Mouse (Mus musculus): ENCODE measurements around the gene Pfpl.

Pfpl gene

GRCm38 (mm10) chr19:12465530-12466144, 37.9 kb downstream of the Pfpl start:
- no peak for DNase-seq

GRCm38 (mm10) chr19:12466204-12466603, 38.5 kb downstream of the Pfpl start:
- peak; percentile 41 for DNase-seq

- peak; percentile 41 for DNase-seq
These were observed 39.7 kb downstream of the Pfpl start for GRCm38 (mm10) chr19:12467436-12467835.

GRCm38 (mm10) chr19:12471866-12472265, 44.2 kb downstream of the Pfpl start:
- no peak for DNase-seq

- no peak for DNase-seq
These were observed 44.8 kb downstream of the Pfpl start for GRCm38 (mm10) chr19:12472381-12472976.

- no peak for DNase-seq
These were observed 45.5 kb downstream of the Pfpl start for GRCm38 (mm10) chr19:12473201-12473641.

- no peak for DNase-seq
These were observed 46.2 kb downstream of the Pfpl start for GRCm38 (mm10) chr19:12473951-12474350.

- DNase-seq, result peak; percentile 82
These were observed 47.9 kb downstream of the Pfpl start for GRCm38 (mm10) chr19:12475380-12476250.

- no peak for DNase-seq
These were observed 49.1 kb downstream of the Pfpl start for GRCm38 (mm10) chr19:12476721-12477270.

GRCm38 (mm10) chr19:12478369-12478768, 50.7 kb downstream of the Pfpl start:
- DNase-seq, result no peak
